Mouse (Mus musculus) neural tube, embryonic 11.5 days (tissue): ENCODE results near the gene Fzd2. TPM values are rescaled to one million over a fixed set of nuclear protein-coding genes. Genes with fewer than 3 reads are reported as not detected.
"Not testable (repeated sequence)": the region's sequence is repeated elsewhere in the genome, so short reads cannot be mapped to it uniquely, and the experiment has no call there.

Source experiments
- ATAC-seq: fragments of 200-750 bp; cut with Nextera tagmentation; 2 replicates; pipeline ENCODE4 v1.8.0; 2017; ENCODE audit warnings: moderate number of reproducible peaks, mild to moderate bottlenecking, moderate TSS enrichment, moderate library complexity; ENCODE audit not compliant: insufficient read depth, low FRiP score, low TSS enrichment
- DNase-seq: peaks from one replicate; pipeline ENCODE4 v3.0.0-alpha.2; 2015; ENCODE audit warnings: low spot score
- H3K27ac ChIP-seq: fragments of 300-500 bp; sonication (generic); 2 replicates; pipeline ENCODE4 v1.5.1; 2014; ENCODE audit warnings: low read depth, mild to moderate bottlenecking, low read length
- H3K27me3 ChIP-seq: fragments of 300-500 bp; sonication (generic); 2 replicates; pipeline ENCODE4 v1.6.1; 2014; ENCODE audit warnings: mild to moderate bottlenecking, low read length, mixed read lengths; ENCODE audit not compliant: control insufficient read depth, insufficient read depth
- H3K36me3 ChIP-seq: fragments of 300-500 bp; sonication (generic); 2 replicates; pipeline ENCODE4 v1.6.1; 2014; ENCODE audit warnings: mild to moderate bottlenecking, low read length, moderate library complexity, mixed read lengths; ENCODE audit not compliant: control insufficient read depth, insufficient read depth
- H3K4me1 ChIP-seq: fragments of 300-500 bp; sonication (generic); 2 replicates; pipeline ENCODE4 v1.6.1; 2014; ENCODE audit warnings: low read length, mixed read lengths; ENCODE audit not compliant: control insufficient read depth, insufficient read depth
- H3K4me2 ChIP-seq: fragments of 300-500 bp; sonication (generic); 2 replicates; pipeline ENCODE4 v1.6.1; 2014; ENCODE audit warnings: low read depth, mild to moderate bottlenecking, moderate library complexity
- H3K4me3 ChIP-seq: fragments of 300-500 bp; sonication (generic); 2 replicates; pipeline ENCODE4 v1.5.1; 2014; ENCODE audit warnings: low read depth, low read length
- H3K9ac ChIP-seq: fragments of 300-500 bp; sonication (generic); 2 replicates; pipeline ENCODE4 v1.6.1; 2014; ENCODE audit warnings: mild to moderate bottlenecking, low read length
- H3K9me3 ChIP-seq: fragments of 300-500 bp; sonication (generic); 2 replicates; pipeline ENCODE4 v1.6.1; 2016; ENCODE audit warnings: low read length; ENCODE audit not compliant: control insufficient read depth
- WGBS: fragments of 180-500 bp; shearing (Covaris S2); extraction: QIAGEN DNeasy Blood & Tissue Kit; methylation state at CpG from one replicate; pipeline ENCODE4 v1.1.7; 2014; 5-methylcytosine and 5-hydroxymethylcytosine counted together
- polyA plus RNA-seq: library from polyadenylated mRNA; unstranded; fragments of >200 nt; fragmentation: Nextera tagmentation; extraction: Ambion mirVana; gene quantifications from 2 replicates; pipeline ENCODE4 v1.2.1, GENCODE M21; 2014

Fzd2 gene
- polyA plus RNA-seq, 1 experiment from 2014 or later = 37.3 TPM

- Histone ChIP-seq H3K27ac (peak overlapping the region; percentile 46; the same call in 1 of the 2 replicates), H3K4me3 (peak overlapping the region; percentile 77), H3K4me2 (peak overlapping the region; percentile 83), H3K9ac (peak overlapping the region; percentile 97), H3K4me1 (peaks cover 35% of the 10 kb centered on the region)
- DNase-seq, H3K27me3 ChIP-seq, H3K9me3 ChIP-seq, H3K36me3 ChIP-seq, ATAC-seq: not testable (repeated sequence)
- under 1% methylated on average over 12 of the region's 12 CpGs for WGBS
Measured at GRCm38 (mm10) chr11:102607201-102607600, 3.0 kb downstream of the Fzd2 start.

- DNase-seq = no peak
- H3K4me1 ChIP-seq = peaks cover 35% of the 10 kb centered on the region
- WGBS = 3% methylated on average over 10 of the region's 10 CpGs
Measured at GRCm38 (mm10) chr11:102607686-102608548, 3.7 kb downstream of the Fzd2 start.

GRCm38 (mm10) chr11:102608691-102609090 is 4.5 kb downstream of the Fzd2 start:
- WGBS = 14% methylated on average over 4 of the region's 4 CpGs
- Histone ChIP-seq H3K9ac (no peak overlapping the region), H3K4me3 (peak overlapping the region; percentile 77), H3K4me2 (peak overlapping the region; percentile 83), H3K27me3 (no peaks in the 10 kb centered on the region), H3K9me3 (no peaks in the 10 kb centered on the region), H3K4me1 (peaks cover 35% of the 10 kb centered on the region), H3K36me3 (no peaks in the 10 kb centered on the region), H3K27ac (no peak overlapping the region)
- DNase-seq (no peak), ATAC-seq (no peak)

More at GRCm38 (mm10) chr11:102607686-102608548, 3.7 kb downstream of the Fzd2 start:
- Histone ChIP-seq H3K9me3 (no peaks in the 10 kb centered on the region), H3K4me3 (peak overlapping the region; percentile 77), H3K27ac (no peak overlapping the region), H3K36me3 (no peaks in the 10 kb centered on the region), H3K9ac (peak overlapping the region; percentile 97), H3K27me3 (no peaks in the 10 kb centered on the region), H3K4me2 (peak overlapping the region; percentile 83)
- ATAC-seq = no peak

- H3K9me3 ChIP-seq = no peaks in the 10 kb centered on the region
- H3K4me2 ChIP-seq = peak overlapping the region; percentile 83
- H3K27me3 ChIP-seq = no peaks in the 10 kb centered on the region
- H3K27ac ChIP-seq = no peak overlapping the region
- no peak for DNase-seq
- peak overlapping the region; percentile 4; the same call in 1 of the 2 replicates for H3K9ac ChIP-seq
- ATAC-seq = no peak
- H3K4me3 ChIP-seq = no peak overlapping the region
- peaks cover 35% of the 10 kb centered on the region for H3K4me1 ChIP-seq
- H3K36me3 ChIP-seq = no peaks in the 10 kb centered on the region
- WGBS = 49% methylated on average over 8 of the region's 8 CpGs
Measured at GRCm38 (mm10) chr11:102609483-102609882, 5.3 kb downstream of the Fzd2 start.

- 27% methylated on average over 4 of the region's 4 CpGs for WGBS
- Histone ChIP-seq H3K4me3 (no peak overlapping the region), H3K9me3 (no peaks in the 10 kb centered on the region), H3K27me3 (no peaks in the 10 kb centered on the region), H3K9ac (peak overlapping the region; percentile 22; the same call in 1 of the 2 replicates), H3K4me1 (peaks cover 35% of the 10 kb centered on the region), H3K27ac (peak overlapping the region; percentile 49), H3K36me3 (no peaks in the 10 kb centered on the region), H3K4me2 (no peak overlapping the region)
- DNase-seq = no peak
- no peak for ATAC-seq
Measured at GRCm38 (mm10) chr11:102610260-102610659, 6.1 kb downstream of the Fzd2 start.

GRCm38 (mm10) chr11:102610675-102611316 is 6.6 kb downstream of the Fzd2 start:
- Histone ChIP-seq H3K4me1 (peaks cover 33% of the 10 kb centered on the region), H3K4me3 (no peak overlapping the region), H3K36me3 (no peaks in the 10 kb centered on the region), H3K27me3 (no peaks in the 10 kb centered on the region), H3K9ac (no peak overlapping the region), H3K4me2 (no peak overlapping the region; the same call in 1 of the 2 replicates), H3K9me3 (no peaks in the 10 kb centered on the region), H3K27ac (peak overlapping the region; percentile 49)
- WGBS = 12% methylated on average over 9 of the region's 9 CpGs
- no peak for ATAC-seq
- no peak for DNase-seq

GRCm38 (mm10) chr11:102611317-102611705 is 7.1 kb downstream of the Fzd2 start:
- no peak for ATAC-seq
- Histone ChIP-seq H3K4me3 (no peak overlapping the region), H3K4me2 (no peak overlapping the region), H3K9me3 (no peaks in the 10 kb centered on the region), H3K9ac (no peak overlapping the region), H3K27me3 (no peaks in the 10 kb centered on the region), H3K36me3 (no peaks in the 10 kb centered on the region), H3K27ac (no peak overlapping the region), H3K4me1 (peaks cover 33% of the 10 kb centered on the region)
- 11% methylated on average over 6 of the region's 6 CpGs for WGBS
- no peak for DNase-seq

GRCm38 (mm10) chr11:102619449-102619848 is 15.3 kb downstream of the Fzd2 start:
- no peak overlapping the region for H3K4me2 ChIP-seq
- H3K27me3 ChIP-seq = no peaks in the 10 kb centered on the region
- WGBS = 68% methylated on average over 2 of the region's 2 CpGs
- H3K9ac ChIP-seq = no peak overlapping the region
- no peaks in the 10 kb centered on the region for H3K36me3 ChIP-seq
- H3K9me3 ChIP-seq = 0 out of 2 replicates have a peak, but pooled peaks cover 3% of the 10 kb centered on the region
- ATAC-seq = no peak
- H3K27ac ChIP-seq = no peak overlapping the region
- DNase-seq = no peak
- H3K4me3 ChIP-seq = no peak overlapping the region
- peaks cover 10% of the 10 kb centered on the region for H3K4me1 ChIP-seq
